Mouse (Mus musculus): Measurements from ENCODE around the gene Cacnb4.

DNA sequence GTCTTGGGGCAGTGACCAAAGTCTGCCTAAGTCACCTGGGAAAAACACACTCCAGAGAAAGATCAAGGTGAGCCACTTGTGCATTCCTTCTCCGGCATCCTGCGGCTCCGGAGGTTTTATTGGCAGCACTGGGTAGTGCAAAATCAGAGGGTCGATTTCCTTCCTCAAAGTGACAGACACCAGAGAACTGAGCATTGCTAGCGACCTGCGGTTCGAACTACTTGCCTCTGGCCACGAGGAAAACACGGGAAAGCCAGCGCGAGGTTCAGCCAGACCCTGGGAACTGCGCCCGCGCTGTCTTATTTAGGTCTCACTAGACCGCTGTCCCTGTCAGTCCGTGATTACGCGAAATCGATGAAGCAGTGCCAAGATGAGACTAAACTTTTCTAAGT, 1.7 kb downstream of the Cacnb4 start:
- no peak for TF ChIP-seq POLR2A (IDR thresholded peaks at IDR 0.05; ENCODE audit: control insufficient read depth in 1 of 2, insufficient read depth in 1 of 2, low read depth in 1 of 2, low read length in 2 of 2, poor library complexity in 1 of 2)
- TF ChIP-seq CTCF (IDR thresholded peaks at IDR 0.05 in 2 of 3, conservative IDR thresholded peaks at IDR 0.05 in 1 of 3; ENCODE audit: control insufficient read depth in 1 of 3, insufficient read depth in 1 of 3, low read depth in 2 of 3, low read length in 3 of 3, poor library complexity in 1 of 3, severe bottlenecking in 1 of 3), result no peak
- TF ChIP-seq USF1 (IDR thresholded peaks at IDR 0.05; ENCODE audit: low read depth, low read length), result no peak
- no peak for TF ChIP-seq SIN3A (IDR thresholded peaks at IDR 0.05; ENCODE audit: low read length)
- TF ChIP-seq E2F4 (IDR thresholded peaks at IDR 0.05; ENCODE audit: borderline replicate concordance, low read depth, low read length), result no peak
- no peak for TF ChIP-seq MAX (IDR thresholded peaks at IDR 0.05; ENCODE audit: low read length)
- TF ChIP-seq GABPA (IDR thresholded peaks at IDR 0.05; ENCODE audit: low read depth, low read length), result no peak
- no peak for TF ChIP-seq CHD2 (IDR thresholded peaks at IDR 0.05; ENCODE audit: low read length)
- no peak for TF ChIP-seq ZKSCAN1 (IDR thresholded peaks at IDR 0.05; ENCODE audit: low read depth, low read length)
- TF ChIP-seq EP300 (IDR thresholded peaks at IDR 0.05; ENCODE audit: low read depth in 1 of 2, low read length in 2 of 2), result no peak
- no peak for TF ChIP-seq TAL1 (IDR thresholded peaks at IDR 0.05; ENCODE audit: low read length)
- no peak for TF ChIP-seq MEF2A (IDR thresholded peaks at IDR 0.05; ENCODE audit: extremely low read depth, insufficient replicate concordance, low read depth, low read length, poor library complexity, severe bottlenecking)
- no peak for TF ChIP-seq ELF1 (IDR thresholded peaks at IDR 0.05; ENCODE audit: low read depth, low read length)

All from MEL (cell line).